Mouse (Mus musculus) cerebellum, adult 2 months (tissue): ENCODE measurements at regions not wholly inside any gene's neighbourhood (a gene's known extent, or its start where the extent isn't known, plus 50 kb on each side); places are given as distances from the start of the nearest gene placed in this dataset.
A peak's percentile ranks its signal among the peaks of the same experiment; 100 is the strongest.
"Not testable (repeated sequence)": the region's sequence is repeated elsewhere in the genome, so short reads cannot be mapped to it uniquely, and the experiment has no call there.

Source experiments
- DNase-seq, 2 experiments: peaks; one replicate each; pipeline ENCODE4 v3.0.0; 2021
- H3K27ac ChIP-seq: fragments of 200-500 bp; 2 replicates; pipeline ENCODE4 v1.5.1; 2012; ENCODE audit warnings: low read length, control low read depth, inconsistent platforms; ENCODE audit not compliant: insufficient read depth
- H3K27me3 ChIP-seq: fragments of 200-500 bp; 2 replicates; pipeline ENCODE4 v1.6.1; 2012; ENCODE audit warnings: inconsistent platforms, mild to moderate bottlenecking, low read length, moderate library complexity; ENCODE audit not compliant: control insufficient read depth, insufficient read depth
- H3K4me1 ChIP-seq: fragments of 200-500 bp; 2 replicates; pipeline ENCODE4 v1.6.1; 2011; ENCODE audit warnings: low read length; ENCODE audit not compliant: control insufficient read depth, insufficient read depth
- H3K4me3 ChIP-seq: fragments of 200-500 bp; replicated peaks from 2 replicates; pipeline ENCODE3; 2011; ENCODE audit warnings: mild to moderate bottlenecking, low read depth, low read length, control low read depth; ENCODE audit not compliant: insufficient read depth
- CTCF ChIP-seq: fragments of 200-500 bp; IDR thresholded peaks from 2 replicates; pipeline ENCODE4 v1.5.1; 2011; ENCODE audit warnings: low read depth, mild to moderate bottlenecking, control low read depth, low read length, moderate library complexity, borderline replicate concordance; ENCODE audit not compliant: insufficient read depth
- POLR2A ChIP-seq: fragments of 200-500 bp; IDR thresholded peaks from 2 replicates; pipeline ENCODE4 v1.6.1; 2011; ENCODE audit warnings: low read length, control low read depth, borderline replicate concordance; ENCODE audit not compliant: insufficient read depth
- WGBS: fragments of 180-500 bp; shearing (Covaris S2); methylation state at CpG from one replicate; pipeline ENCODE4 v1.1.7; 2018; 5-methylcytosine and 5-hydroxymethylcytosine counted together

DNA sequence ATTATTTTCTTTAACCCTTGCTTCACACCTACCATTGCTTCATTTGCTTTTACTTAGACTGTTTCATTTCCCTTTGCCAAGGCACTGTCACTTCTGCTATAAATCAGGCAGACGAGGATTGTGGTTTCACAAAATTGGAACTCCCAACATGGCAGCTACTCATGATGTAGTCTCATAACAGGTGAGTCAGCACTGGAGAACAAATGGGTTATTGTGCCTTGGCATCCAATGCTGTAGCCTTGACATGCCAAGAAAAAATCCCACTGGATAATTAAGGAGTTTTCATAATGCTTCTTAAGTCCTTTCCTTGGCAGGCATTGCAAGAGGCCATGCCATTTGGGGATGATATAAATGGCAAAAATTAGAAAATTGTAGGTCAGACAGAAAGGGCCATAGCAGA, 73.1 kb upstream of the Emcn start:
- H3K4me3 ChIP-seq: no peak overlapping the region
- TF ChIP-seq POLR2A (no peak), CTCF (no peak)
- WGBS: 16% methylated on average over 1 of the region's 1 CpGs
- H3K27me3 ChIP-seq: no peaks in the 10 kb centered on the region
- peak overlapping the region; percentile 46; the same call in 1 of the 2 replicates for H3K27ac ChIP-seq
- peaks cover 2% of the 10 kb centered on the region; the same call in 1 of the 2 replicates for H3K4me1 ChIP-seq
- DNase-seq: peak; percentile 28 to 77

DNA sequence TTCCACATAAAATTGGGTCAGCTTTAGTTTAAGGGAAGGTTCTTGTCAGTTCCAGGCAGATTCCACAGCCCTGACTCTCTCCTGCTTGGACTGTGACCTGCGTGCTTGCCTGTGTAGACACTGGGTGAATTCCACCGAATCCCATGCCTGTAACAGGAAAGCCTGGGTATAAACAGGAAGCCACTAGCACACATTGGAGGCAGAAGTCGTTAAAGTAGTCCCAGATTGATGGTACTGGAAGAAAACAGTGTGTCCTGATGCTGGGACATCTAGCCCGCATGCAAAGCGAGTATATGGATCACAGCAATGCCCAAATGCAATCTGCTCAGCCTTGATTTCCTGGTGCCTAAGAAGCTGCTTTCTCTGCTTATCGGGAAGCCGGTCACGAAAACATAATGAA, 65.4 kb upstream of the Emcn start:
- DNase-seq: no peak
- H3K4me3 ChIP-seq: no peak overlapping the region
- TF ChIP-seq POLR2A (no peak), CTCF (no peak)
- H3K27ac ChIP-seq: no peak overlapping the region
- no peaks in the 10 kb centered on the region for H3K4me1 ChIP-seq
- H3K27me3 ChIP-seq: no peaks in the 10 kb centered on the region
- 86% methylated on average over 8 of the region's 8 CpGs for WGBS

DNA sequence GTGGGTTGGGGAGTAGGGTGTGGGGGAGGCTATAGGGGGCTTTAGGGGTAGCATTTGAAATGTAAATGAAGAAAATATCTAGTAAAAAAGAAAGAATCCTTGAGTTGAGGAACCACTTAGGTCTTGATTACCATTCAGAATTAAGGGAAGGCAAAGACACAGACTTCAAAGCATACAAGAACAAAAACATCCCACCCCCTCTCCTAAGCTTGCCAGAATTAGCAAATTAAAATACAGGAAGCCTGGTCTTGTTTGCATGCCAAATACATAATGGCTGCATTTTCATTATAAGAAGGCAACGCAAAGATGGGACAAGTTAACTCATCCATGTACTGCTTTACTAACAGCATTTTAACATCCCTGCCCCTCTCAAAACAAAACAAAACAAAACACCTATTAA, 61.6 kb upstream of the Emcn start:
- DNase-seq: no peak
- WGBS: 76% methylated on average over 1 of the region's 1 CpGs

DNA sequence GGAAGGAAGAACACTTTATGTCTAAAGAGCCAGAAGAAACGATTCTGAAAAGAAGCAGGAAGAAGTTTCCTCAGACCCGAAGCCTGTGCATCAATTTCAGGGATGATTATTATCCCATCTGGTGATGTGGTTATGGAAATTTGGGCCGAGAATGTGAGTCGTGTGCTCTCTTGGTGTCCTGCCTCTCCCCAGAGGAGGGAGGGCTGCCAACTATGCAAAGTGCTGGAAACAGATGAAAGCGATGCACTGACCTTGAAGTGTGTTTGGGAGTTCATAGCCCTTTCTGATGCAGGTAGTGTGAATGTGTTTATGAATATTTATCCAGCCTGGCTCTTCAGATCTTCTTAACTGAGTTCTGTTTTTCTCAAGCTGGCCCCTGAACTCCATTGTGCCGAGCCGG, 59.8 kb upstream of the Emcn start:
- DNase-seq: no peak
- 36% methylated on average over 7 of the region's 7 CpGs for WGBS
- Histone ChIP-seq H3K27me3 (no peaks in the 10 kb centered on the region), H3K4me1 (peaks cover 5% of the 10 kb centered on the region; the same call in 1 of the 2 replicates), H3K4me3 (no peak overlapping the region), H3K27ac (no peak overlapping the region)
- TF ChIP-seq CTCF: no peak
- no peak for TF ChIP-seq POLR2A

More for the DNA sequence above, 61.6 kb upstream of the Emcn start:
- H3K4me1 ChIP-seq: peaks cover 5% of the 10 kb centered on the region; the same call in 1 of the 2 replicates
- no peaks in the 10 kb centered on the region for H3K27me3 ChIP-seq
- H3K4me3 ChIP-seq: no peak overlapping the region
- H3K27ac ChIP-seq: no peak overlapping the region
- no peak for TF ChIP-seq POLR2A
- TF ChIP-seq CTCF: no peak

DNA sequence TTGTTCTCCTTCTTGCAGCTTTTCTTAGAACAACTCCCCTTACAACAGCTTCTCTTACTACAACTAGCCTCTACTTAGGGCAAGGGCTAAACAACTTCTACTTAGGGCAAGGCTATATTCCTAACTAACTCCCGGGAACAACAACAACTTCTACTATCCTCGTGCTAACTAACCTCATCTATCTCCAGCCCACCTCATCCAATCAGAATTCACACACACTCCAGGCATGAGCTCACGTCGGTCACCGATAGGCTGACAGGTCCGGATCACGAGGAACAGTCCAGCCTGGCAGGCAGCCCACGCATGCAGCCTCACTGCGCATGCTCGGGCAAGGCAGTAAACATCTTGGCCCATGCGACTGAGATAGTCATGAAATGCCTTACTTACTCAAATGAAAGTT, 53.3 kb upstream of the Emcn start:
- H3K27me3 ChIP-seq, H3K4me3 ChIP-seq, H3K4me1 ChIP-seq, DNase-seq, H3K27ac ChIP-seq: not testable (repeated sequence)
- WGBS: 88% methylated on average over 11 of the region's 11 CpGs

DNA sequence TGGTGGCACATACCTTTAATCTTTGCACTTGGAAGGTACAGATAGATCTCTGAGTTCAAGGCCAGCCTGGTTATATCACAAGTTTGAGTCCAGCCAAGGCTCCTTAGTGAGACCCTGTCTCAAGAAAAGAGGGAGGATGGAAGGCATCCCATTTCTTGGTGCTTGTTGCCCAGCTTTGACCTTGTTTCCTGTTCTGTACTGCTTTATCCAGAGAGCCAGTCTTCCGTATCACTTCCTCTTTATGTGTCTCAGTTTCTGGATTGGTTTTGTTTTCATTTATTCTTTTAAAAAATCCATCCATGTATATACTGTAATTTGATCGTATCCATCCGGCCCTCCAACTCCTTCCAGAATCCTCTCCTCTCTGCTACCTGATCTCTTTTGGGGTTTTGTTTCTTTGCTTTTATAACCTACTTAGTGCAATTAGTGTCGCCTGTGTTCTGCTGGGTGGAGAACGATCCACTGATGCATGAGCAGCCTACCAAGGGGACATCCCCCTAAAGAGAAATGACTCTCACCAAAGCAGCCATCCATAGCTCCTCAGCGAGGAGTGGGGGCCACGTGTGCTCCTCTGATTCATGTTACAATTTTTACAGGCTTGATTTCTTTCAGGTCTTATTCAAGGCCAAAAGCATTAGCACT, 52.4 kb upstream of the Emcn start:
- Histone ChIP-seq H3K4me1 (no peaks in the 10 kb centered on the region), H3K27me3 (no peaks in the 10 kb centered on the region), H3K4me3 (no peak overlapping the region), H3K27ac (no peak overlapping the region)
- TF ChIP-seq POLR2A: no peak
- TF ChIP-seq CTCF: no peak
- no peak for DNase-seq
- 84% methylated on average over 7 of the region's 7 CpGs for WGBS

DNA sequence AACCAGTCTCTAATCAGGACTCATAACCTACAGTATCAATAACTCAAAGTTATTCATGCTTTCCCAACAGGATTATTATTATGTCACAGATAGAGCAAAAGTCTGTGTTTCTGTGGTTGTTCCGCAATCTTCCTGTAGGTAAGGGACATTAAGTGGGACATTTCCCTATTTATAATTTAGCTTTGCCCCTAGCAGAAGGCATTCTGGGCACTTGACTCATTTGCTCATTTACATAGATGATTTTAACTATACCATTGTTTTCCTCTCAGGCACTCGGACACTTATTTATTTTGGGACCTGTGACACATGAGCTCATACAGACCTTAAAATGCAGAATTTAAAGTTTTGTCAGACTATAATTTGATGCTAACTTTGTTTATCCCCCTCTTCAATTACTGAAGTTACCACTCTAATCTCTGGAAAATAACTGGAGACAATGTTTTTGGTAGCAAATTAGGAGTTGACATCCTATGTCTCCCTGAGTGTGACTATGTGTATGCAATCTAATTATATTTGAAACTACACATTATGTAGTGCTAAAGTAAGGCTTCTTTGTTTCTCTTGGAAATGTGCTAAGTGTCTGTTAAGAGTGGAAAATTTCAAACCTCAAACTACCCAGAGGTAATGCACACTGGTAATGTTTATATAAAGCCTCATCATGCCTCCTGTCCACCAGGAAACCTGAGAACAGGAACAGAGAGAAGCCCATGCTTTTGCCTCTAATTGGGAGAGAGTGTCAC, 51.8 kb upstream of the Emcn start:
- TF ChIP-seq POLR2A (no peak), CTCF (no peak)
- H3K27ac ChIP-seq: no peak overlapping the region
- no peaks in the 10 kb centered on the region for H3K4me1 ChIP-seq
- no peak for DNase-seq
- 91% methylated on average over 2 of the region's 2 CpGs for WGBS
- no peaks in the 10 kb centered on the region for H3K27me3 ChIP-seq
- no peak overlapping the region for H3K4me3 ChIP-seq

DNA sequence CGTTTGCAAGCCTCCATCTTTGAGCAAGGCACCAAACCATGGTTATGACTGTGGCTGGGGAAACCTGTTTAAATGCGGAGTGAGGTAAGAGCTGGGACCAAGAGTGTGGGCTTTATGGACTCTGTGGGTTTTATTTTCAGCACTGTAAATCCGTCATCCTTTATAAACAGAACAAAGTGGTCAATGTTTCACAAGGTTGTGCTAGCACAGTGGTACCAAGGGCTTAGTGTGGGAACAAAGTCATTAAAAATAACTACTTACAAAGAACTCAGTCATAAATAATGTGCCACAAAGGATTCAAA, 51.2 kb upstream of the Emcn start:
- Histone ChIP-seq H3K4me1 (no peaks in the 10 kb centered on the region), H3K4me3 (no peak overlapping the region), H3K27me3 (no peaks in the 10 kb centered on the region), H3K27ac (no peak overlapping the region)
- DNase-seq: no peak
- TF ChIP-seq CTCF (no peak), POLR2A (no peak)
- WGBS: 91% methylated on average over 3 of the region's 3 CpGs
